Mouse (Mus musculus) right cerebral cortex, postnatal 4 days (tissue): ENCODE measurements around the gene Mobp.

Experiments used
- DNase-seq: peaks from one replicate; pipeline ENCODE4 v3.0.0-alpha.2; 2022

Mobp gene

DNA sequence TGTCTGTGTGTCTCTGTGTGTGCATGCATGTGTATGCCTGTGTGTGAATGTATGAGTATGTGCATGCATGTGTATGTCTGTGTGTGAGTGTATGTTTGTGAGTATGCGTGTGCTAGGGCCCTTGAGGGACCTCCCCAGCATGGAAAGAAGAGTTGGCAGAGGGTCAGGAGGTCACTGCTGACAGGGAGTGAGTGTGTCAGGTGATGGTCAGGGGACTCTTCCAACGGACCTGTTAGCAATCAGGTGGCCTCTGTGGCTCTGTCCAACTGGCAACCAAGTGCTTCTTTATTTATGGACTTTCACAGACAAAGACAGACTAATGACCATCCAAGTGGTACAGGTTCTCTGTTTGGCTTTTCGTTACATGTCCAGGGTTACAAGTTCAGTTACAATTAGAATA, 69.9 kb downstream of the Mobp start:
- DNase-seq = no peak
